Mouse (Mus musculus) E14TG2a.4 (cell line): ENCODE results near the gene Sema5a.

ENCODE experiments used
- CTCF ChIP-seq: conservative IDR thresholded peaks from 2 replicates; pipeline ENCODE4 v1.5.1; 2014; ENCODE audit warnings: low read length
- NANOG ChIP-seq: IDR thresholded peaks from 2 replicates; pipeline ENCODE4 v1.6.1; 2014; ENCODE audit warnings: borderline replicate concordance, low read length, mixed read lengths

GRCm38 (mm10) chr15:32333456-32333855, 88.8 kb downstream of the Sema5a start:
- TF ChIP-seq CTCF: no peak
- TF ChIP-seq NANOG: no peak
